Comparison of ENCODE assay signal across 10 mouse cellular contexts in genomic region chr5:28500792-28501439, GRCm38 (mm10). TPM values are rescaled to one million over a fixed set of nuclear protein-coding genes. Genes with fewer than 3 reads are reported as not detected.
DNase-seq lines count a peak whose midpoint lies in the region; ATAC-seq lines count a peak whose summit lies in the region.
"Had no signal": no experiment of that assay in that cellular context is flagged by ENCODE, and none has a peak within 500 bp of the region (broad histone marks: within the 10 kb centered on the region; RNA-seq: fewer than 3 reads in every experiment).

No protein-coding gene starts in this region.

- 26% methylated on average over 4 of the region's 4 CpGs for WGBS in large intestine, adult 2 months

- peak; percentile 55 for DNase-seq in heart, adult 11 months
- no peak for DNase-seq in heart, postnatal 25 days (ENCODE audit: low spot score)
- DNase-seq in large intestine, adult 2 months (ENCODE audit: low read depth, low spot score), result peak; percentile 95
- peak; percentile 70 for DNase-seq in lung, postnatal 14 days
- peak; percentile 61 to 65 for DNase-seq in urinary bladder, postnatal 4 days (ENCODE audit: low spot score in 2 of 2)
- no peak for DNase-seq in adipocyte (ENCODE audit: low spot score)
- DNase-seq: heart, postnatal 10 days had no signal

- ATAC-seq in activated CD4-positive, CD25-positive, alpha-beta regulatory T cell, adult 4 months, result no peak
- no peak for ATAC-seq in erythroid progenitor cell, adult 5-6 weeks (replicated peaks; ENCODE audit: low FRiP score, poor library complexity, severe bottlenecking)

- intact Hi-C loops in heart, postnatal 25 days (cut with DNase I), result no loop called here

RNA-seq across cellular contexts. Expression of gene Shh, which starts 33.9 kb away (rescaled TPM):
- total RNA-seq in heart, postnatal 25 days (2021), result not detected
- polyA plus RNA-seq in large intestine, adult 2 months (2012; rRNA removed), result 0.04 and 0.18 TPM in 2 replicates
- polyA plus RNA-seq in activated CD4-positive, CD25-positive, alpha-beta regulatory T cell, adult 4 months (2017; shearing (Covaris generic)), result not detected
- not detected in 2 replicates for total RNA-seq in erythroid progenitor cell, adult 5-6 weeks (2015; ENCODE audit: low replicate concordance)
- total RNA-seq in erythroid progenitor cell, adult 5-6 weeks (2017; ENCODE audit: low replicate concordance), result not detected in 2 replicates
- total RNA-seq: gastrocnemius, adult 18-20 months; heart, postnatal 10 days had no signal

Comparison
In these comparisons a context has a peak if more than half of its experiments do, and no peak if none do; other contexts are left out.
1. DNase-seq: peak in heart, adult 11 months (single experiment), large intestine, adult 2 months (single experiment), lung, postnatal 14 days (single experiment) and urinary bladder, postnatal 4 days (2 of 2); none in heart, postnatal 25 days (single experiment) and adipocyte (single experiment).